Mouse (Mus musculus) heart, adult 2 months (tissue): ENCODE data around the gene Smc5. TPM values are rescaled to one million over a fixed set of nuclear protein-coding genes. Genes with fewer than 3 reads are reported as not detected.

Source experiments
- DNase-seq, 2 experiments: peaks; one replicate each; pipeline ENCODE4 v3.0.0; 2021
- H3K27ac ChIP-seq: fragments of 200-600 bp; 2 replicates; pipeline ENCODE4 v1.8.1; 2022
- H3K27me3 ChIP-seq: fragments of 200-500 bp; 2 replicates; pipeline ENCODE4 v1.6.1; 2012; ENCODE audit warnings: mild to moderate bottlenecking, low read length, inconsistent platforms, mixed read lengths; ENCODE audit not compliant: control insufficient read depth, insufficient read depth
- H3K36me3 ChIP-seq: fragments of 200-500 bp; 2 replicates; pipeline ENCODE4 v1.6.1; 2012; ENCODE audit warnings: low read length, inconsistent platforms; ENCODE audit not compliant: control insufficient read depth, insufficient read depth
- H3K4me1 ChIP-seq: fragments of 200-500 bp; 2 replicates; pipeline ENCODE4 v1.6.1; 2011; ENCODE audit warnings: low read length; ENCODE audit not compliant: control insufficient read depth, insufficient read depth
- H3K4me3 ChIP-seq: fragments of 200-600 bp; 2 replicates; pipeline ENCODE4 v1.8.1; 2022
- H3K79me2 ChIP-seq: fragments of 200-500 bp; replicated peaks from 2 replicates; pipeline ENCODE4 v1.6.1; 2012; ENCODE audit warnings: mild to moderate bottlenecking, inconsistent platforms, low read length, moderate library complexity, mixed read lengths; ENCODE audit not compliant: control insufficient read depth, insufficient read depth
- H3K9ac ChIP-seq: fragments of 200-500 bp; 2 replicates; pipeline ENCODE4 v1.6.1; 2012; ENCODE audit warnings: low read depth, mild to moderate bottlenecking, control low read depth, inconsistent platforms, low read length, mixed read lengths
- CTCF ChIP-seq: fragments of 200-600 bp; IDR thresholded peaks from 2 replicates; pipeline ENCODE4 v1.8.1; 2022; ENCODE audit warnings: antibody characterized with exemption, mild to moderate bottlenecking, moderate library complexity
- EP300 ChIP-seq: fragments of 200-500 bp; IDR thresholded peaks from 2 replicates; pipeline ENCODE4 v1.6.1; 2011; ENCODE audit warnings: low read depth, low read length, control low read depth; ENCODE audit not compliant: insufficient read depth
- POLR2A ChIP-seq: fragments of 200-500 bp; IDR thresholded peaks from 2 replicates; pipeline ENCODE4 v1.6.1; 2011; ENCODE audit warnings: mild to moderate bottlenecking, low read depth, low read length, control low read depth; ENCODE audit not compliant: insufficient read depth
- WGBS: fragments of 180-500 bp; shearing (Covaris S2); methylation state at CpG from one replicate; pipeline ENCODE4 v1.1.7; 2018; 5-methylcytosine and 5-hydroxymethylcytosine counted together
- intact Hi-C: fragments of 180-260 bp; cut with DNase I; formaldehyde crosslinking; loops from one replicate; pipeline ENCODE4 v1.15.1; 2025
- polyA plus RNA-seq: library from polyadenylated mRNA; depleted of rRNA; stranded (reverse); fragments of >200 nt; gene quantifications from 2 replicates; pipeline ENCODE4 v1.2.3, GENCODE M21; 2012
- total RNA-seq, 2 experiments: library from RNA; stranded (reverse); gene quantifications; 2 replicates each; pipeline ENCODE4 v1.2.3; 2021

The Smc5 gene
- total and polyA plus RNA-seq, 3 experiments = 3.7 to 21.3 (median 20.2) TPM

- TF ChIP-seq CTCF (no peak), EP300 (no peak)
- Histone ChIP-seq H3K36me3 (peaks cover under 1% of the 10 kb centered on the region; the same call in 1 of the 2 replicates), H3K4me1 (no peaks in the 10 kb centered on the region), H3K27ac (no peak overlapping the region), H3K4me3 (no peak overlapping the region), H3K79me2 (no peaks in the 10 kb centered on the region), H3K9ac (no peak overlapping the region), H3K27me3 (no peaks in the 10 kb centered on the region)
- DNase-seq = no peak
- intact Hi-C loops = no loop called here
- WGBS = 88% methylated on average over 3 of the region's 3 CpGs
Measured at GRCm38 (mm10) chr19:23203505-23204053, 70.1 kb downstream of the Smc5 start.

DNA sequence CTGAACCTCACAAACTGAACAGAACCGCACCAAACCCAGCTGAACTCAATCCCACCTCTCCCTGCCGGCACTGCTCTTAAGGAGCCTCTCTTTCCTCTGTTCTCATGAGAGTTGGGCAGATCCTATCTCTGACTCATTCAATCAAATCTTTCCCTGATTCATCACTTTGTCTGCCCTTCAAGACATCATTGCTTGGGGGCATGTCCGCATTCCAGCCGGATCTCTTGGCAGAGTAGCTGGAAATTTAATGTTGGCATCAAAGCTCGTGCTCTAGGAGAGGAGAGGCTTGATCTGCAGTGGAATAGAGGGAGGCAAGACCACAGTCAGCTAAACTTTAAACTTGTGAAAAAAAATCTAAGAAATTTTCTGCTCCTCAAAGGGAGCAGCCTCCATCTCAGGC, 71.6 kb downstream of the Smc5 start:
- H3K27me3 ChIP-seq = no peaks in the 10 kb centered on the region
- no peaks in the 10 kb centered on the region for H3K4me1 ChIP-seq
- H3K27ac ChIP-seq = no peak overlapping the region
- intact Hi-C loops = no loop called here
- TF ChIP-seq POLR2A (no peak), EP300 (no peak), CTCF (no peak)
- DNase-seq = no peak
- no peak overlapping the region for H3K9ac ChIP-seq
- H3K4me3 ChIP-seq = no peak overlapping the region
- H3K36me3 ChIP-seq = no peaks in the 10 kb centered on the region
- no peaks in the 10 kb centered on the region for H3K79me2 ChIP-seq
- WGBS = 91% methylated on average over 5 of the region's 5 CpGs

- no peak for DNase-seq
- no peak for TF ChIP-seq EP300
- no peak for TF ChIP-seq CTCF
- no peak for TF ChIP-seq POLR2A
- no peak overlapping the region for H3K4me3 ChIP-seq
- no peaks in the 10 kb centered on the region for H3K79me2 ChIP-seq
- intact Hi-C loops = no loop called here
- no peak overlapping the region for H3K9ac ChIP-seq
- no peak overlapping the region for H3K27ac ChIP-seq
- 60% methylated on average over 3 of the region's 3 CpGs for WGBS
- no peaks in the 10 kb centered on the region for H3K4me1 ChIP-seq
- no peaks in the 10 kb centered on the region for H3K36me3 ChIP-seq
- no peaks in the 10 kb centered on the region for H3K27me3 ChIP-seq
Measured at GRCm38 (mm10) chr19:23193076-23193475, 80.6 kb downstream of the Smc5 start.

GRCm38 (mm10) chr19:23191486-23191885, 82.2 kb downstream of the Smc5 start:
- DNase-seq = no peak
- 94% methylated on average over 6 of the region's 6 CpGs for WGBS
- TF ChIP-seq POLR2A = no peak
- no peak for TF ChIP-seq EP300
- no peak for TF ChIP-seq CTCF

DNA sequence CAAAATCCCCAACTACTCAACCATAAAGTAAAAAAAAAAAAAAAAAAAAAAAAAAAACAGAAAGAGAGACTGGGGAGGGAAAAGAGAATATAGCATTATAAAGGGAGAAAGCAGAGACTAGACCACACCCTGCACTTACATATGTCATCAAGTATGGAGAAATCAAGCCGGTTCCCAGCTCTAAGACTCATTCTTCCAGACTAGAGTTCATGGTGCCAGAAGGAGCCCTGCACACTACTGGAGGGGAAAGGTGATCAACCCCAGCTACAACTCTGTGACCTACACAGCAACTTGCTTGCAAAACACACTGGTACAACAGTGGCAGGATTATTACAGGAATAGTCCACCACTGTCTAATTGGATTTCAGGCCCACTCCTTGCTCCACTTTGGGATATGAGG, 84.0 kb downstream of the Smc5 start:
- intact Hi-C loops = no loop called here
- DNase-seq = no peak
- TF ChIP-seq POLR2A (no peak), CTCF (no peak), EP300 (no peak)

More at GRCm38 (mm10) chr19:23191486-23191885, 82.2 kb downstream of the Smc5 start:
- H3K79me2 ChIP-seq = no peaks in the 10 kb centered on the region
- no peak overlapping the region for H3K9ac ChIP-seq
- intact Hi-C loops = no loop called here
- no peak overlapping the region for H3K27ac ChIP-seq
- no peaks in the 10 kb centered on the region for H3K36me3 ChIP-seq
- no peaks in the 10 kb centered on the region for H3K27me3 ChIP-seq
- H3K4me3 ChIP-seq = no peak overlapping the region
- H3K4me1 ChIP-seq = no peaks in the 10 kb centered on the region

GRCm38 (mm10) chr19:23188986-23189385, 84.7 kb downstream of the Smc5 start:
- WGBS = 93% methylated on average over 7 of the region's 7 CpGs

More for the DNA sequence above, 84.0 kb downstream of the Smc5 start:
- Histone ChIP-seq H3K4me1 (no peaks in the 10 kb centered on the region), H3K4me3 (no peak overlapping the region), H3K36me3 (no peaks in the 10 kb centered on the region), H3K27me3 (no peaks in the 10 kb centered on the region), H3K9ac (no peak overlapping the region), H3K27ac (no peak overlapping the region), H3K79me2 (no peaks in the 10 kb centered on the region)
- WGBS = 88% methylated on average over 1 of the region's 1 CpGs

More at GRCm38 (mm10) chr19:23188986-23189385, 84.7 kb downstream of the Smc5 start:
- H3K27ac ChIP-seq = no peak overlapping the region
- H3K36me3 ChIP-seq = no peaks in the 10 kb centered on the region
- DNase-seq = no peak
- no peak overlapping the region for H3K9ac ChIP-seq
- TF ChIP-seq EP300 (no peak), POLR2A (no peak), CTCF (no peak)
- no peaks in the 10 kb centered on the region for H3K4me1 ChIP-seq
- no peak overlapping the region for H3K4me3 ChIP-seq
- no peaks in the 10 kb centered on the region for H3K27me3 ChIP-seq
- no peaks in the 10 kb centered on the region for H3K79me2 ChIP-seq
- intact Hi-C loops = no loop called here
